Mouse (Mus musculus) testis, adult 2 months (tissue): ENCODE data around the gene Cited4.

Experiments
- CTCF ChIP-seq: fragments of 200-500 bp; IDR thresholded peaks from 2 replicates; pipeline ENCODE4 v1.5.1; 2012; ENCODE audit warnings: low read depth, mild to moderate bottlenecking, inconsistent platforms, low read length, moderate library complexity; ENCODE audit not compliant: control insufficient read depth, insufficient read depth, insufficient replicate concordance
- POLR2A ChIP-seq: fragments of 200-500 bp; IDR thresholded peaks from 2 replicates; pipeline ENCODE4 v1.6.1; 2012; ENCODE audit warnings: low read depth, mild to moderate bottlenecking, inconsistent platforms, low read length, moderate library complexity; ENCODE audit not compliant: control insufficient read depth

DNA sequence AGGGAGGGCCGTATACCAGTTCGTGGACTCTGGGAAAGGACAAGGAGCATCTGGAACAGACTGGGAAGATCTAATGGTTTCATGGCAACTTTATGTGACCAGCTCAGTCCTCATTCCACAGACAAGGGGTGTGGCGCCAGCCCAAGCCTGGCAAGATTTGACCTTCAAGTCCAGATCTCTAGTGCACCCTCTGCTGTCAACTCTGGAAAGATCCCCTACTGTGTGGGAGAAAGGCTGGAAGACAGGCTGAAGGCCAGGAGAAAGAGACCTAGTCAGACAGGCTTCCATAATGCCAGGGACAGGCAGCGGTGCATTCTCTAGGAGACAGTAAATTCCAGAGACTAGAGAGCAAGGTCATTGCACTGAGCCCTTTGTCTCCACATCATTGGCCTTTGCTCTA, 2.2 kb downstream of the Cited4 start:
- TF ChIP-seq CTCF (no peak), POLR2A (no peak)
